Mouse (Mus musculus) forebrain, embryonic 16.5 days (tissue): ENCODE data around the gene Sec23a. TPM values are rescaled to one million over a fixed set of nuclear protein-coding genes. Genes with fewer than 3 reads are reported as not detected.
"Not testable (repeated sequence)": the region's sequence is repeated elsewhere in the genome, so short reads cannot be mapped to it uniquely, and the experiment has no call there.

Source experiments
- ATAC-seq: fragments of 200-750 bp; cut with Nextera tagmentation; 2 replicates; pipeline ENCODE4 v1.8.0; 2017; ENCODE audit warnings: mild to moderate bottlenecking, moderate library complexity
- H3K27ac ChIP-seq: fragments of 300-500 bp; sonication (generic); 2 replicates; pipeline ENCODE4 v1.5.1; 2014; ENCODE audit warnings: low read length, control low read depth
- H3K27me3 ChIP-seq: fragments of 300-500 bp; sonication (generic); replicated peaks from 2 replicates; pipeline ENCODE4 v1.6.1; 2014; ENCODE audit warnings: low read length; ENCODE audit not compliant: control insufficient read depth, insufficient read depth
- H3K36me3 ChIP-seq: fragments of 300-500 bp; sonication (generic); 2 replicates; pipeline ENCODE4 v1.6.1; 2014; ENCODE audit not compliant: control insufficient read depth, insufficient read depth
- H3K4me1 ChIP-seq: fragments of 300-500 bp; sonication (generic); replicated peaks from 2 replicates; pipeline ENCODE4 v1.6.1; 2014; ENCODE audit warnings: low read length; ENCODE audit not compliant: control insufficient read depth, insufficient read depth
- H3K4me2 ChIP-seq: fragments of 300-500 bp; sonication (generic); 2 replicates; pipeline ENCODE4 v1.6.1; 2014; ENCODE audit warnings: mild to moderate bottlenecking, low read length, control low read depth
- H3K4me3 ChIP-seq: fragments of 300-500 bp; sonication (generic); replicated peaks from 2 replicates; pipeline ENCODE4 v1.5.1; 2014; ENCODE audit warnings: mild to moderate bottlenecking, low read length, control low read depth
- H3K9ac ChIP-seq: fragments of 300-500 bp; sonication (generic); replicated peaks from 2 replicates; pipeline ENCODE4 v1.6.1; 2014; ENCODE audit warnings: low read depth, low read length, control low read depth
- H3K9me3 ChIP-seq: fragments of 300-500 bp; sonication (generic); 2 replicates; pipeline ENCODE4 v1.6.1; 2016; ENCODE audit warnings: low read length; ENCODE audit not compliant: control insufficient read depth
- WGBS: fragments of 180-500 bp; shearing (Covaris S2); extraction: QIAGEN DNeasy Blood & Tissue Kit; methylation state at CpG from one replicate; pipeline ENCODE4 v1.1.7; 2014; 5-methylcytosine and 5-hydroxymethylcytosine counted together
- polyA plus RNA-seq: library from polyadenylated mRNA; unstranded; fragments of >200 nt; fragmentation: Nextera tagmentation; extraction: Ambion mirVana; gene quantifications from 2 replicates; pipeline ENCODE4 v1.2.1, GENCODE M21; 2015

Sec23a gene
- polyA plus RNA-seq: 105 and 121 TPM in 2 replicates

DNA sequence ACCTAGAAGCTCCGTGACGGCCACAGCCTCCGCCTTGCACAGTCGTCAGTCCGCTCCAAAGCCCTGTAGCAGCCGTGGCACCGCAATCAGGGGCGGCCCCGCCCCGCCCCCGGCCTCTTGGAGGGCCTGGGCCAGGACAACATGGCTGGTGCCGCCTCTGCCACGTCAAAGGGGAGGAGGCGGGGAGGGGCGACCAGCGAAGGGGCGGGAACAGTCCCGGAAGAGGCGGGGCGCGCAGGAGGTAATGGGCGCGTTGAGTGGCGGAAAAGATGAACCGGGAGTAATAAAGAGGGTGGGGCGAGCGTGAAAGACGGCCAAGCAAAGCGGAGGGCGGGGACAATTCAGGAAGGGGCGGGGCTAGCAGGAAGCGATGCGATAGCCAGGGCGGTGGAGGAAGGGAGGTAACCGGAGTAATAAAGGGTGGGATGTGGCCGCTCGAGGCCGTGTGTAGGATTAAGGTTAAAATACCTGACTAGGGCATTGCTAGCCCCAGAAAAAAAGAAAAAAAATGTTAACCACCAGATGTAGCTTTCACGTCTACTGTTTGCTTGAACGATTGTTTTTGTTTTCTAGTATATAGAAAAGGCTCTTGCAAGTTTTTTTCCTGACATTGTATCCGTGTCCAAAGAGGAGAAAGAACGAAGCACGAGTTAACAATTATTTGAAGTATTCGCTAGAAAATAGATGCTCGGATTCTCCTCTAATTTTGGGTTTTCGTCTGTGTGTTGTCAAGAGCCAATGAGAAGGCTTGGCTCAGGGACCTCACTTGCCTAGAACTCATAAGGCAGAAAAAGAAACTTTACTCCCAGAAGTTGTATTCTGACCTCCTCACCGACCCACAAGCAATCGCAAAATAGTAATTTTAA, at the start of gene Sec23a:
Gene Sec23a, minus strand, starts transcription at position 174 of the 866 bp plus-strand sequence.
- Histone ChIP-seq H3K27me3 (no peaks in the 10 kb centered on the region), H3K9ac (peak within 1 kb of the TSS; percentile 78), H3K36me3 (peaks cover under 1% of the 10 kb centered on the region), H3K4me2 (peak within 1 kb of the TSS; percentile 93), H3K4me1 (peaks cover 35% of the 10 kb centered on the region), H3K9me3 (no peaks in the 10 kb centered on the region), H3K27ac (peak within 1 kb of the TSS; percentile 82), H3K4me3 (peak within 1 kb of the TSS; percentile 94)
- ATAC-seq: peak; percentile 95
- under 1% methylated on average over 48 of the region's 48 CpGs for WGBS

GRCm38 (mm10) chr12:59060993-59061595, 49.3 kb upstream of the Sec23a start, which contains the start of gene Trappc6b:
Trappc6b (minus strand) TSS chr12:59061472.
- H3K4me1 ChIP-seq: peaks cover 25% of the 10 kb centered on the region
- peak within 1 kb of the TSS; percentile 94 for H3K9ac ChIP-seq
- no peaks in the 10 kb centered on the region for H3K27me3 ChIP-seq
- peak within 1 kb of the TSS; percentile 79 for H3K4me2 ChIP-seq
- peak within 1 kb of the TSS; percentile 95 for H3K27ac ChIP-seq
- H3K9me3 ChIP-seq: no peaks in the 10 kb centered on the region
- peak within 1 kb of the TSS; percentile 87 for H3K4me3 ChIP-seq
- WGBS: 2% methylated on average over 49 of the region's 49 CpGs
- peak; percentile 98 for ATAC-seq
- H3K36me3 ChIP-seq: peaks cover 2% of the 10 kb centered on the region; the same call in 1 of the 2 replicates

GRCm38 (mm10) chr12:59060322-59060721, 48.5 kb upstream of the Sec23a start:
- peak overlapping the region; percentile 95 for H3K27ac ChIP-seq
- peak overlapping the region; percentile 79 for H3K4me2 ChIP-seq
- peak overlapping the region; percentile 87 for H3K4me3 ChIP-seq
- H3K27me3 ChIP-seq: no peaks in the 10 kb centered on the region
- H3K9ac ChIP-seq: peak overlapping the region; percentile 94
- no peaks in the 10 kb centered on the region for H3K9me3 ChIP-seq
- peaks cover 2% of the 10 kb centered on the region; the same call in 1 of the 2 replicates for H3K36me3 ChIP-seq
- H3K4me1 ChIP-seq: peaks cover 23% of the 10 kb centered on the region
- ATAC-seq: no peak
- 49% methylated on average over 4 of the region's 4 CpGs for WGBS

- H3K9me3 ChIP-seq, H3K4me2 ChIP-seq, H3K27ac ChIP-seq, H3K4me3 ChIP-seq, ATAC-seq, H3K9ac ChIP-seq, H3K36me3 ChIP-seq, H3K27me3 ChIP-seq: not testable (repeated sequence)
- H3K4me1 ChIP-seq: peaks cover 23% of the 10 kb centered on the region
- WGBS: 91% methylated on average over 5 of the region's 5 CpGs
Observed at GRCm38 (mm10) chr12:59058242-59058641, 46.4 kb upstream of the Sec23a start.

- WGBS: 97% methylated on average over 11 of the region's 11 CpGs
- Histone ChIP-seq H3K4me3 (no peak overlapping the region), H3K36me3 (peaks cover 2% of the 10 kb centered on the region; the same call in 1 of the 2 replicates), H3K4me2 (no peak overlapping the region), H3K27me3 (no peaks in the 10 kb centered on the region), H3K27ac (no peak overlapping the region), H3K4me1 (peaks cover 21% of the 10 kb centered on the region), H3K9ac (no peak overlapping the region), H3K9me3 (no peaks in the 10 kb centered on the region)
- no peak for ATAC-seq
Observed at GRCm38 (mm10) chr12:59056222-59056621, 44.4 kb upstream of the Sec23a start.

DNA sequence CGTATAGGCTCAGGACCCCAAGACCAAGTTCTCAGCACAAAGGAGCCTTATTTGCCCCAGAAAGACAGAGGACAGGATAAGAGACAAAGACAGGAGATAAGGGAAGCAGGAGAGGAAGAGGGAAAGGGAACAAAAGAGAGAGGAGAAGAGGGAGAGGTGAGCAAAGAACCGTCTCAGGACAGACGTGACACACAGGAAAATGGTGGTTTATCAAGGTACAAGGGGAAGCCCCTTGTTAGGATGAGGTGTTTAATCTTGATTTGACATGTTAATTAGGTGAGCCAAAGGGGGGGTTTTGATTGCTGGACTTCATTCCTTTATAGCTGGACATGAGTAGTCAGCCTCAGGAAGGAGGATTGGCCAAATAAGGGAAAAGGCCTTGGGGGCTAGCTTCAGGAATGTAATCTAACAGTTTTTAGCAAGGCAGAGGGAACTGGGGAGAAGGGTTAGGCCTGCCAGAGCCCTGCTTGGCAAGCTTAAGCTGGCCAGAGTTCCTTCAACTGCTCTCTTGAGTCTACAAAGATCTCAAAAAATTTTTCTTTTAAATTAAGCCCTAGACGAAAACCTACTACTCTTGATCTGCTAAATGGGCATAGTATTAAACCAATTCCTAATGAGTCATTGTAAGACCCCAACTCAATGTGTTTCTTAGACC, 43.5 kb upstream of the Sec23a start:
- H3K9me3 ChIP-seq: no peaks in the 10 kb centered on the region
- peaks cover 2% of the 10 kb centered on the region; the same call in 1 of the 2 replicates for H3K36me3 ChIP-seq
- 84% methylated on average over 4 of the region's 4 CpGs for WGBS
- peaks cover 18% of the 10 kb centered on the region for H3K4me1 ChIP-seq
- no peak overlapping the region for H3K9ac ChIP-seq
- no peak for ATAC-seq
- no peaks in the 10 kb centered on the region for H3K27me3 ChIP-seq
- H3K27ac ChIP-seq: no peak overlapping the region
- no peak overlapping the region for H3K4me3 ChIP-seq
- no peak overlapping the region for H3K4me2 ChIP-seq

DNA sequence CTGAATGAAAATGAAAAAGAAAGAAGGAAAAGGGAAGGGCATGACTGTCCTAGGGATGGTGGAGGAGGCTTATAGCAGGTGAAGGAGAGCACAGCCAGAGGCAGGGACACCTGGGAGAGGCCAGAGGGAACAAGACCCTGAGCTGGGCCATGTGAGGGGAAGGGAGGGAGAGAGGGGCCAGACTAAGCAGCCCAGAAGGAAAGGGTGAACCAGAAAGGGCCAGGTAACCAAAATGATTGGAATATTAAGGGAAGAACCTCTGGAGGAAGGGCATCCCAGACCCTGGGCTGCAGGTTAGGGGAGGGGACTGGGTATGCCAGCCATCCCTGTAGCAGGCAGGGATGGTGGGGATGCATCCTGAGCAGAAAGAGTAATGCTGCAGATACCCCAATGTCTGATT, 42.2 kb upstream of the Sec23a start:
- Histone ChIP-seq H3K27me3 (no peaks in the 10 kb centered on the region), H3K27ac (no peak overlapping the region), H3K4me1 (peaks cover 6% of the 10 kb centered on the region), H3K9me3 (no peaks in the 10 kb centered on the region), H3K36me3 (peaks cover 2% of the 10 kb centered on the region; the same call in 1 of the 2 replicates), H3K9ac (no peak overlapping the region), H3K4me3 (no peak overlapping the region), H3K4me2 (no peak overlapping the region)
- ATAC-seq: no peak

DNA sequence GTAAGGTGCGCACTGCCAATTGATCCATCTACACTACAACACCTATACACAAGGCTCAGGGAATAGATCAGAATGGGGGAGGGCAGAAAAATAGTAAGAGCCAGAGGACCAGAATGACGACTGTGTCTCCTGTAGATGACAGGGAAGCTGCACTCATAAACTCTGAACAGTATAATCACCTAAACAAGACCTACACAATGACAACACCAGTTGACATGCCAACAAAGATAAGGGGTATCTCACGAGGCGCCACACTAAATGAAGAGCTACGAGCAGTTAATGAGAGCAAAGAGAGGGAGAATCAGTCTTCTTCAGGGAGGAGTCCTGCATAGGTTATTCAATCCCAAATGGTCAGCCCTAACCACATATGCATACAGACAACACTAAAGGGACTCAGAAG, 41.3 kb upstream of the Sec23a start:
- Histone ChIP-seq H3K4me1 (no peaks in the 10 kb centered on the region), H3K9me3 (no peaks in the 10 kb centered on the region), H3K4me2 (no peak overlapping the region), H3K4me3 (no peak overlapping the region), H3K9ac (no peak overlapping the region), H3K27ac (no peak overlapping the region), H3K36me3 (peaks cover 4% of the 10 kb centered on the region; the same call in 1 of the 2 replicates), H3K27me3 (no peaks in the 10 kb centered on the region)
- 94% methylated on average over 5 of the region's 5 CpGs for WGBS
- no peak for ATAC-seq

GRCm38 (mm10) chr12:59052470-59052869, 40.7 kb upstream of the Sec23a start:
- no peak overlapping the region for H3K9ac ChIP-seq
- no peak for ATAC-seq
- no peak overlapping the region for H3K4me2 ChIP-seq
- no peaks in the 10 kb centered on the region for H3K9me3 ChIP-seq
- H3K27me3 ChIP-seq: no peaks in the 10 kb centered on the region
- H3K27ac ChIP-seq: no peak overlapping the region
- WGBS: 97% methylated on average over 3 of the region's 3 CpGs
- no peak overlapping the region for H3K4me3 ChIP-seq
- H3K36me3 ChIP-seq: peaks cover 4% of the 10 kb centered on the region; the same call in 1 of the 2 replicates
- H3K4me1 ChIP-seq: no peaks in the 10 kb centered on the region
